Mouse (Mus musculus): ENCODE results near the gene Csde1. TPM values are rescaled to one million over a fixed set of nuclear protein-coding genes. Genes with fewer than 3 reads are reported as not detected.

The Csde1 gene
- 340 and 411 TPM in 2 replicates for total RNA-seq (2023)

GRCm38 (mm10) chr3:103020249-103020942, at the start of gene Csde1:
Gene Csde1 (plus strand): TSS chr3:103020426.

GRCm38 (mm10) chr3:102995605-102996321, 24.5 kb upstream of the Csde1 start, which contains the start of gene Sike1:
Gene Sike1 (plus strand): TSS chr3:102995708.

GRCm38 (mm10) chr3:103058207-103059157, 38.3 kb downstream of the Csde1 start, which contains the start of gene Nras:
Gene Nras (plus strand): TSS chr3:103058285.

GRCm38 (mm10) chr3:103073771-103074170, 53.5 kb downstream of the Csde1 start, which contains the start of gene Ampd1:
Gene Ampd1 (plus strand): TSS chr3:103074014.

DNA sequence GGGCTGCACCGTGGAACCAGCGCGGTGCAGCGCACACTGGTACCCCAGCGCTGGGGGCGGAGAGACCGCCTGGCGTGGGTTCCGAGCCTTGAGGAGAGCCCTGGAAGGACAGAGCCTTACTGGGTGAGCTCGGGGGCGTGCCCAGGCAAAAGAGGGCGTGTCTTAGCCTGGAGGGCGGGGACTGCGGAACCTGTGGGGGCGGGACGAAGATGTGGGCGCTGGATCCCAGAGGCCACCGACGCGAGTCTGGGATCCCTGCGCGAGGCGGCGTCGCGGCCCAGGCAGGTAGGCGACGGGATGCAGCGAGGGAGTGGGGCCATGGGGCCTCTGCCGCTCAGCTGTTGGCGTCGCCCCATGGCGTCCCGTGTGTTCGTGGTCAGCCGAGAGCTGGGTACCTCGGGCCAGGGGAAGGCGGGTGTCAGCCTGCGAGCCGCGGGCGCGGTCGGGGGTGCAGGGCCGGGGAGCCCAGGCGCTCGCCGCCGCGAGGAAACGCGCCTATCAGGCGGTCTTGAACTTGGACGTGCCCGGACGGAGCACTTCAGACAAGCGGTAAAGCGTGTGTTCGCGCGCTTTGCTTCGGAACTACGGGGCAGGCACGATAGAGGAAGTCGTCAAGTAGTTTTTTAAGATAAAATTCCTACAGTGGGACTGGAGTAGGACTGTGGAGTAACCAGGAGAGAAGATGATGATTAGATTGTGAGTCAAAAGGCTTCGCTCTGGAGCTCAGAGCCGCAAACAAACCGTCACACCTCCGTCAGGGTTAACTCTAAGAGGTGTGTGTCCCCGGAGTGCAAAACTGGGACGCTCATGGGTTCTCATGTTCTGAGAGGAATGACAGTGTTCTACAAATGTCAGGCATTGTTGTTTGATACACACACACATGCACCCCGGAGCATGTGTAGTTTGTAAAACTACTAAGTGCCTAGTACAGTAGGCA, 82.5 kb downstream of the Csde1 start, which contains the start of gene Dennd2c:
Dennd2c (plus strand) TSS at position 151 of the 937 bp plus-strand sequence.

Other genes starting within 250 kb of the Csde1 start
- gene Tshb, start 237.7 kb upstream of the Csde1 start, total RNA-seq (2023) = not detected in 2 replicates
- gene Sycp1, start 84.3 kb upstream of the Csde1 start, total RNA-seq (2023) = not detected in 2 replicates
- not detected in 2 replicates for gene Nr1h5, start 56.3 kb upstream of the Csde1 start, total RNA-seq (2023)
- 52.3 and 61.8 TPM in 2 replicates for gene Sike1, start 24.7 kb upstream of the Csde1 start, total RNA-seq (2023)
- 98.0 and 115 TPM in 2 replicates for gene Nras, start 37.9 kb downstream of the Csde1 start, total RNA-seq (2023)
- gene Ampd1, start 53.6 kb downstream of the Csde1 start, total RNA-seq (2023) = not detected in 2 replicates
- 0.75 and 1.5 TPM in 2 replicates for gene Dennd2c, start 82.2 kb downstream of the Csde1 start, total RNA-seq (2023)
- 32.9 and 33.2 TPM in 2 replicates for gene Bcas2, start 151.2 kb downstream of the Csde1 start, total RNA-seq (2023)

All from neutrophil, adult 65 days (primary cell).